Mouse (Mus musculus) layer of hippocampus, postnatal 25 days (tissue): ENCODE data around the gene Gm4969. TPM values are rescaled to one million over a fixed set of nuclear protein-coding genes. Genes with fewer than 3 reads are reported as not detected.
A peak's percentile ranks its signal among the peaks of the same experiment; 100 is the strongest.
"Not testable (repeated sequence)": the region's sequence is repeated elsewhere in the genome, so short reads cannot be mapped to it uniquely, and the experiment has no call there.

Experiments used
- DNase-seq, 2 experiments: peaks; one replicate each; pipeline ENCODE4 v3.0.0; 2022; ENCODE audit warnings: mixed read lengths in 2 of 2, low spot score in 1 of 2; ENCODE audit errors: extremely low spot score in 1 of 2
- total RNA-seq, 2 experiments: library from RNA; stranded (reverse); gene quantifications; 2 replicates each; pipeline ENCODE4 v1.2.3; 2021

Gene Gm4969
- total RNA-seq: under 1 TPM; 0.42 to 0.49 TPM

DNA sequence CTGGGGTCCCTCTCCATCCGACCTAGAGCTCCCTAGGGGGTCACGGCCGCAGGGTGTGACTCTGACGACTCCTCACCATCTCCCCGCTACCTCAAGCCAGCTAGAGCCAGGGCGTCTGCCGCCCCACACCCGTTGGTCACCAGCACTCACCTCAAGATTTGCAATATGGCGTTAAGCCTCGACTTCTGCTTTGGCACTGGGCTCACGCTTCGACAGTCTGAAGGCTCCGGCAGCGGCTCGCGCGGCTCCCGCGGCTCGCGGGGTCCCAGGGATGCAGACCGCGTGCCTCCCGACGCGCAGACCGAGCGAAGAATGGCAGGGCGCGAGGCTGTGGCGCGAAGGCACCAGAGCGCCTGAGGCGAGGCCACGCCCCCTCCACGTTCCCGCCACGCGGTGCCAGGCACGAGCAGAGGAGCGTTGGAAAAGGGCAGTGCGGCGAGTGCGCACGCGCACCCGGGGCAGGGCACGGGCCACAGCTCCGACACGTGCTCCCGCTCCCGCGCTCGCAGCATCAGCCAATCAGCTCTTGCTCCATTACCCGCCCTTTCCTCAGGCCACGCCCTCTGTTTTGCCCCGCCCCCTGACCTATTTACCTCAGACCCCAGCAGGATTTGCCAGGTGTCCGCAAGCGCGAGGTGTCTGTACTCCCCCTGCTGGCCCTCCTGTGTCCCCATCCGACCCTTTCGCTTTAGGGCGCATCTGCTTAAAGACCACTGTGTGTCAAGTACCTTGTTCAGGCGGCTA is at the start of gene Gm4969:
Gene Gm4969, minus strand, starts transcription at position 341 of the 744 bp plus-strand sequence.
- peak in 1 of 2 experiments; percentile 31 for DNase-seq

DNA sequence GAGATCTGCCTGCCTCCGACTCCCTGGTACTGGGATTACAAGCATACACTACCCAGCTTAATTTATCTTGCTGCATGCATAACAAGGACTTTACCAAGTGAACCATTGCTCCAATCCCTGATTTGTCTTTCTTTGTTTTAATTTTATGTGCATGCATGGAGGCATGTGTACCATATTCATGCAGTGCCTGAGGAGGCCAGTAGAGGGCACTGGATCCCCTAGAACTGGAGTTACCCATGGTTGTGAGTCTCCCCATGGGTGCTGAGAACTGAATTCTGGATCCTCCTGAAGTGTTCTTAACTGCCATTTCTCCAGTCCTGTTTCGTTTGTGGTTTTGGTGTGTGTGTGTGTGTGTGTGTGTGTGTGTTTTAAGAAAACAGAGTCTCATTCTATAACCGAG is 48.8 kb upstream of the Gm4969 start:
- no peak for DNase-seq

DNA sequence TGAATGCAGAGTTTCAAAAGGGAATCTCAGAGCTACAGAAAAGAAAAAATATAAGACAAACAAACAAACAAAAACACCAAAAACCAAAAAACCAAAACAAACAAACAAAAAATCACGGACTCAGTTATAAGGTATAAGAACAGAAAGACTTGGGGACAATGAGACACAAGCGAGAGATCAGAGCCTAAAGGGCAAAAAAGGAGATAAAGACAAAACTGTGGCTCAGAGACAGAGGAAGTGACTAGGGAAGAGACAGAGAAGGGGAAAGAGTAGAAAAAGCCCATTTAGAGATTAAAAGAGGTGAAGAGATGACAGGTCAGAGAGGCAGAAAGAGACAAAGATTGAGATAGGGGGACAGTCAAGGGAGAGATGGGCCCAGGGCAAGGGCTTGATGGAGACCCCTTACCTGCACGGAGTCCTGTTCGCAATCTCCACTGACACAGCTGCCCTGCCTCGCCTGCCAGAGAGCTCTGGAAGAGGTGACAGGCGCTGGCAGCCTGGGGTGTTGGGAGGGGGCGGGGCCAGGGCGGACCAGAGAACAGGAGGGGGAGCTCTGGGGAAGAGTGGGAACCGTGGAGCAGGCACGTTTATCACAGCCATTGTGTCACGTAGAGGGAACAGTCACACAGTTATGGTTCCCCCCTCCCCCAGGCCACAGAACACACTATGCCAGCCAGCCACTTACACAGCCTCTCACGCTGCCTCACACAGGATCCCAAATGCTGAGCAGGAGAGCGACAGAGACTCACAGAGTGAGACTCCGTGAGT is 47.7 kb upstream of the Gm4969 start, which contains the start of gene Gipr:
Gene Gipr, minus strand, starts transcription at position 472 of the 768 bp plus-strand sequence.
- DNase-seq: no peak

DNA sequence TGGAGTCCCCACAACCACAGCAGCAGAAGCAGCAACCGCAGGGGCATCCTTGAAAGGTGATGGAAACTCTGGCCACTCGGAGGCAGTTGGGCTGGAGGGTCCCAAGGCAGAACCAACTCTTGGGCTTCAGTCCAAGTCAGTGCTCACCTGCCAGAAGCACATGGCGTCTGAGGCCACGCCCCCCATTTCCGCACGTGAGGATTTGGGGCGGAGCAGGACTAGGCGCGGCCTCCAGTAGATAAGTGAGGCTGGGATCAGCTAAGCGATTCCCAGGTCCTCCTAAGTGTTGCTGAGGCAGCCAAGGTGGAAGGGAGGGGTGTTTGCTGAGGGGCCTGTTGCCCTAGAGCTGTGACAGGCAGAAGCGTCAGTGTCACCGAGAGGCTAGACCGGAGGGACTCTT is 46.8 kb upstream of the Gm4969 start:
- no peak for DNase-seq

DNA sequence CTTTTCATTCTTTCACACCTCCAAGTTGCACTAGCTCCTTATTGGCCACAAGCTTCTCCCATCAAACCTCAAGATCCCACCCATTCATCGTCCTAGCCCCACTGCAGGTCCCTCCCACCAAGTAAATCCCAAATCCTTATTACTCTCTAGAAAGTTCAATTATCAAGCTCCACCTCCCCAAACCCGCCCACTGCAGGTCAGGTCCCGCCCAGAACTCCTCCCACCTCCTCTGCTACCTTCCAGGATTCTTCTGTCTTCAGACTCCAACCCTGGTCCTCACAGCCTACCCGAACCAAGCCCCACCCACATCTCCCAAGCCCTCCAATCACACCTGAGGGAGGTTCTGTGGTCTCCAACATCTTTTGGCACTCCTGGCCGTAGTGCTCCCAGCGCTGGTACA is 46.0 kb upstream of the Gm4969 start:
- no peak for DNase-seq

DNA sequence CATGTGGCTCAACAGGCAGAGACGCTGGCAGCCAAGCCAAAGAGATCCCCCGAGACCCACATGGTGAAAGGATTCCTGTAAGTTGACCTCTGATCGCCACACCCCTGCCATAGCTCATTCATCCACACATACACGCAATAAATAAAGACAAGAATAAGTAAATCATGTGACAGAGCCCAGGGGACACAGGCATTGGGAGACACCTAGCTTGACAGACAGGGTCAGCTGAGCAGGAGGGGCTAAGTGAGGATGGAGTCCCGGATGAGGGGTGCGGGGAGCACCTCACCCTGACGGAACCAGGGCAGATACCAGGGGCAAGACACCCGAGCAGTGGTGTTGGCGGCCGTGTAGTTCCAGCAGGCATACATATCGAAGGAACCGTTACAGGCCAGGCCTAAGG is 45.6 kb upstream of the Gm4969 start:
- DNase-seq: no peak

DNA sequence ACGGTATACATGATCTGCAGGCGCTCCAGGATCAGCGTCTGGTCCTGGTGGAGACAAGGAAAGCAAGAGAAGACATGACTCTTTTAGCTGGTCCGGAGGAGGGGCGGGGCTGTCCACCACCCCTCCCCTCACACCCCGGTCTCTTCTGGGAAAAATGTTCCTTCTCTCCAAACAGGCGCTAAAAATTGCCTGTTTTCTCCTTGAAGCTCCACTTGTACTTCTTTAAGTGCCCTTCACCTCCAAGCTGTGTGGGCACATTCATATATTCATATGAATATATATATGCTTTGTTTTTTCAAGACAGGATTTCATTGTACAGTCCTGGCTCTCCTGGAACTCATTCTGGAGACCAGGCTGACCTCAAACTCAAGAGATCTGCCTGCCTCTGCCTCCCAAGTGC is 44.8 kb upstream of the Gm4969 start:
- no peak for DNase-seq

DNA sequence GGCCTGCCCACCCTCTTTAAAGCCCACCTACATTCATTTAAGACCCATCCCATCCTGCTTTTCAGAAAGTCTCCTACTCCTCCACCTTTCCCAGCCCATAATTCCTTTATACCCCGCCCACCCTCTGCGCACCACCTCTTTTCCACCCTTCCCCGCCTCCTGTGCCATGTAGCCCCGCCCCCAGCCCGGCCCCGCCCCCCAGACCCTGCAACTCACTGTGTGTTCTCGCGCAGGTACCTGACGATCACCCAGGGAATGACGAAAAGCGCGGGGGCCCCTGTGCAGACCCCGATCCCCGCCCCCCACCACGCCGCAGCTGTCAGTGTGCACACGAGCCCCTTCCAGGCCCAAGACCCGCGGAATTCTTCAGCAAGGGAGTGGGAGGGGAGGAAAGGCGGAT is 41.9 kb upstream of the Gm4969 start:
- no peak for DNase-seq

DNA sequence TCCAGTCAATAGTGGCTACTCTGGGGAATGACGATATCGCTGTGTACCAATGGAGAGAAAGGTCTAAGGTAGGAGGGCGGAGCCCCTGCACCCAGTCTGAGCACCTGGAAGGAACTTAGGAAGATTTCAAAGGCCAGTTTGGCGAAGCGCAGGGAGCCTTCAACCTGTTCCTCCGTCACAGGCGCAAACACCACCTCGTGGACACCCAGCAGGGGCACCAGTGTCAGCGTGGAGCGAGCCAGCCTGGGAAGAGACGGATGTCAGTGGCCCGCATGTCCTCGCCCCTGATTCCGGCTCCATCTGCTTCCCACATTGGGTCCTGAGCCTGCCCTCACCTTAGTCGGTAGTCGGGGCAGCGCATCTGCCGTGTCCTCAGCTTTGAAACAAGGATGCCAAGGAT is 41.2 kb upstream of the Gm4969 start:
- no peak for DNase-seq

DNA sequence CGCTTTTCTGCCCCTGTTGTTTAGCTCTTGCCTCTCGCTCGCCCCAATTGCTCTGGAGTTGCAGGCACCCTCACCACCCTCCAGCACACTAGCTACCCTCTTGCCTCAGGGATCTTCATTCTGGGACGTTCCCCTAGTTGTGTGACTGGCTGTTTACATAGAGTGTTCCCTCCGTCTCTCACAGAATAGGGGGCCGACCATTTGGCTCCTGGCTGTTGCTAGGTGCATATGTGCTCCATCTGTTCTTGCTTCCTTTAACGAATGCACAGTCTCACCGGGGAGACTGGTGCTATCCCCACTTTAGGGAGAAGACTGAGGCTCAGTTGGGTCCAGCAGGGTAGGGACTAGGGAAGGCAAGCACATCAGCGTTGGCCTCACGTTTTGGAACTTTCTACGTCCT is 40.4 kb upstream of the Gm4969 start:
- no peak for DNase-seq

DNA sequence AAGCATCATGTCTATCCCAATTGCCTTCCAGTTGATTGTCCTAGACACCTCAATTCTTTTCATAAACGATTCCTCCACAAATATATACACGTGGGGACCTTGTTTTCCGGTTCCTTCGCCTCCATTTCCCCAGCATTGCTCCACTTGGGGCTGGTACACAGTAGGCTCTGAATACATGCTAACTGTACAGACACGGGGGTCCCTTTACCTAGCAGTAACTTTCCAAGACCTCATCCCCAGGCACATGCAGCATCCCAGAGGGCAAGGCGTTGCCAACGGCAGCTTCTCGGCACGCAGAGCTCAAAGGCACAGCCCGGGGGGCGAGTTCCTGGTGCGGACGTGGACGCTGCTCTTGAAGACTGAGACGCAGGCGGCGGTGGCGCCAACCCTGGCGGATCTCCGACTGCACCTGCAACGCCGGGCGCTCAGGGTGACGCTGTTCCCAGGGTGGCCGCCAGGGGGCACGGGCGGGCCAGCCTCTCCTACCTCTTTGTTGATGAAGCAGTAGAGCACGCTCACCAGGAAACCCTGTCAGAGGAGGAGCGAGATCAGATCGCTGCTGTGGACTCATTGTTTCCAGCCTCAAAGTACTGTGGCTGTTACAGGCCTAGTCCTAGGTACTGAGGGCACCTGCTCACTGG is 39.1 kb upstream of the Gm4969 start:
- DNase-seq: peak; percentile 96 to 97

DNA sequence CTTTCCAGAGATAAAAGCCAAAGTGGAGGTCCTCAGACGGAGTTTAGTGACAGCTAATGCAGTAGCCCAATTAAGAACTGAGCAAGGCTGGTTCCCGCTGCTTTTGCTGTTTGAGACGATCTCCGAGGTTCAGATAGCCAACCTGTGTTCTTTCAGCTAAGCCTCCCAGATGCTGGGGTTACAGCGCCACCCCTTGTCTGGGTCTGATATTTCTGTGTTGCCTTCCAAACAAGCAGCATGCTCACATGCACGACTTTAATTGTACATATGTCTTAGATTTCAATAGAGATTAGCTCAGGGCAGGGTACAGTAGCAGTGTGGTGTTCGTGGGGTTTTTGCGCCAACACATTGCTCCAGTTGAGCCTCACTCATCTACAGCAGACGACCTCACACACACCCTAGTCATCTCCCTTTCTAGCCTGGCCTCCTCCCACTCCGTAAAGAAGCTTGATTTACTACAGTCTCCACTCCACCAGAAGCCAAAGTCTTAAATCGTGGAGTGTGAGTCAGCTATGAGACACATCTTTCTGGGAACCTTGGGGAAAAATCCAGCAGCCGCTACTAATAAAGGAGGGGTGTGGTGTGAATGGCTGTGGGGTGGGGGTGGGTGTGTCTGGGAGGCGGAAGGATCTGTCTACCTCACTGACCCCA is 37.8 kb upstream of the Gm4969 start:
- DNase-seq: no peak

DNA sequence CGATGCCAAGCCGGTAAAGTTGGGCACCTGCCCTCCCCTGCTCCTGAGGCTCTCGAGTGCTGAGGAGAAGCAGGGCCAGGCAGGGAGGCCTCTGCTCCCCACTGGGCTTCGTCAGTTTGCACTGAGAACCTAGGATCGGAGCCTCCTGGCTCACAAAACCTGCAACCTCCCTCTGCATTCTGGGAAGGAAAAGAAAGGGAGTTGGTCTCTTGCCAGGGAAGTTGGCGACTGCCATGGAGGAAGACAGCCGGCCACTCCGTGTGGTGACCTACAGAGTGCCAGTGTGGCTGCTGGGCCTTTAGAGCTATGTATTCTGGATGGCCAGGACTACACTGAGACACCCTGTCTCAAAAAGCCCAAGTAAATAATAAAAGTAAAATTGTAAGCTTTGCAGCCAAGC is 36.6 kb upstream of the Gm4969 start:
- no peak for DNase-seq

DNA sequence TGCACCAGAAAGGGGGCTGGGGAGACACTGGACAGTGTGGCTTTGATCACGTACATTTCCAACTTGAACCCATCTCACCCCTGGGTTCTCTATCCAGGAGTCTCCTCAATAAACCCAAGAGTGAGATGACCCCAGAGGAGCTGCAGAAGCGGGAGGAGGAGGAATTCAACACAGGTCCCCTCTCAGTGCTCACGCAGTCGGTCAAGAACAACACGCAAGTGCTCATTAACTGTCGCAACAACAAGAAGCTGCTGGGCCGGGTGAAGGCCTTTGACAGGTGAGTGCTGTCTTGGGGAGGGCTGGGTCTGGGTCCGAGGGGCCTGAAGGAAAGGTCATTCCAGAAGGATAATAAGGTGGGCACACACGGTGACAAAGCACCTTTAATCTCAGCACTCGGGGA is 33.0 kb upstream of the Gm4969 start:
- DNase-seq: not testable (repeated sequence)

DNA sequence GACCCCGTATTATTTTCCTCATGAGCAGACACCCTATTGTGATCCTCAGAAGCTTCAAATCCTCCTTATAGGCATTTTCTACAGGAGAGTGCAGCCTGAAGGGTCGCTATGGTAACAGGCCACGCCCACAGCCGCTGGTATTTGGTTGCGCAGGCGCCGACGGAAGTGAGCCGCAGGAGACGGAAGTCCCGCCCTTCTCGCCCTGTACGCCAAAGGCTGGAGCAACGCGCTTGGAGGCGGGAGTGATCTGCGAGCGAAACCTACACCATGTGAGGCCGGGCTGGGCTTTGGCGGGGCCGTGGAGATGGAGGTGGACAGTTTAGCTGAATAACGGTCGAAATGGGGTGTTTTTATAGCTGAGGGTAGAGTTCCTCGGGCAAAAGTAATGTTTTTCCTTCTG is 31.5 kb upstream of the Gm4969 start, which contains the start of gene Snrpd2:
Gene Snrpd2, plus strand, starts transcription at position 97 of the 400 bp plus-strand sequence.
- peak; percentile 92 to 96 for DNase-seq

DNA sequence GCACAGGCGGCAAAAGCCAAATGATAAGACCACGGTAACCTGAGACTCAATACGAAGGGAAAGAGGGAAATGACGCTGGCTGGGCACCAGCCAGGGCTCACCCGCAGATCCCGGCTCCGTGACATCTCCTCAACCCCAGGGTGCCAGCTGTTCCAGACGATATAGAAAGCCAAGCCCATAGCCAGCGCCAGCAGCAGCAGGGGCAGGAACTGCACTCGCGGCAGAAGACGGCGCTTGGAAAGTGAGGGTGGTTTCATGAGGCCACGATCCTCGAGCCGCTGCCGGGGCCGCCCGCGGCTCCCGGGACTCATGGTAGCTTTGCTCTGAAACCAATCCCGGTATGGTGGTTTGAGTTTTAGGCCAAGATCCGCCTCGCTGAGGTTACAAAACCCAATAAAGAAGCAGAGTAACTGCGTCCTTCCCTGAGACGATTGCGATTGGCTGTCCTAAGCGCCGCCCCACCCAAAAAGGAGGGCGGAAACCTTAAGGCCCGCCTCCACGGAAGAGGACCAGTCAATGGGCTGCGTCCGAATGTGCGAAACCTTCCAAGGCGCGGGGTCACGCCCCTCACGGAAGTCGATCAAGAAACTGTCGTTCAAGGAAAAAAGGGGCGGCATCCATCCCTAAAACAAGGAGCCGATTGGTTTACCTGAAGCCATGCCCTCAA is 30.8 kb upstream of the Gm4969 start, which contains the start of gene Qpctl:
Gene Qpctl, minus strand, starts transcription at position 417 of the 667 bp plus-strand sequence.
- DNase-seq: peak; percentile 84

DNA sequence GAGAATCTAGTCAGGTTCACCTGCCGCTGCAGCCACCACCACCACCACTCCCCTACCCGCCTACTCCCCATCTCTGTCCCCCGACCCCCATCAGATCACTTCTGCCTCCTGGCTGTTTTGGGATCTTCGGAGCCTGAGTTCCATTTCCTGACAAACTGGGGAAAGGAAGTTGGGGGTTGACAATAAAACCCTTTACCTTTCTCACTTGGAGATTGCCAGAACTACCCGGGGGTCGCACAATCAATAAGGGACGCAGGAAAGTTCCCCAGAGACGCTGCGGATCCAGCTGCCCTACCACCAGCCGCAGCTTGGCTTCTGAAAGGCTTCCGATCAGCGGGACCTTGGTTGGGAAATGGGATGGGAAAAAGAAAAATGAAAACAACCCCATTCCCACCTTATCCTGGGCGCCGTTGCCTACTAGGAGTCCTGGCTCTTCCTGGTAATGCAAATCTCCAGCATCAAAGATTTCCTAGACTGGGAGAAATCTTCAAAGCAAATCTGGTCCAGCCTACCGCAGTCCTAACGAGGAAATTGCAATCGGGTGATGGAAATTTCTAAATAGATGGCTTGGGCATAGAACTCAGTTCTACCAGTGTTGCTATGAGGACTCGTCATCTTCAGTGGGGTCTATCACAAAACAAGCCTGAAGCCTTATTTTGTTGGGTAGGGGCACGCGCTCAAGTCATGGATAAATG is 30.2 kb upstream of the Gm4969 start:
- DNase-seq: no peak

DNA sequence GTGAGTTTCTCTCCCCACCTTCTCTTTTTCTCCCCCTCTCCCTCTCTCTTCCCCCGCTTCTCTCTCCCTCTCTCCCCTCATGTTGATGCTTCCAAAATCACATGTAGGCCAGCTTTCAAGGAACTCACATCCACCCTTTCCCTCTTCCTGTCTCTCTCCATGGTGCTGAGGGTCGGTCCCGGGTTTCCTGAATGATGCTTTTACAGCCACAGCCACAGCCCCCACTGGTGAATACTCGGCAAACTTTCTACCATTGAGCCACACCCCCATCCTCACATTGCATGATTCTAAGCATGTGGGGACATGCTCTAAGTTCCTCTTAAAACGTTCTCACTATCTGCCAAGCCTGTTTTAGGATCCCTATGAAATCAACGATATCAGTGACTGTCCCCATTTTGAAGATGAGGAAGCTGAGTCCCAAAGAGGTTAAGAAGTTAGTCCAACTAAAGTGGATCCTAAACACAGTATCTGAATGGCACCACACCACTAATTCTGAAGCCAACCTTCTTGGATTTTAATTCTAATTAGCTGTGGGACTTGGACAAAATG is 29.4 kb upstream of the Gm4969 start:
- DNase-seq: no peak

DNA sequence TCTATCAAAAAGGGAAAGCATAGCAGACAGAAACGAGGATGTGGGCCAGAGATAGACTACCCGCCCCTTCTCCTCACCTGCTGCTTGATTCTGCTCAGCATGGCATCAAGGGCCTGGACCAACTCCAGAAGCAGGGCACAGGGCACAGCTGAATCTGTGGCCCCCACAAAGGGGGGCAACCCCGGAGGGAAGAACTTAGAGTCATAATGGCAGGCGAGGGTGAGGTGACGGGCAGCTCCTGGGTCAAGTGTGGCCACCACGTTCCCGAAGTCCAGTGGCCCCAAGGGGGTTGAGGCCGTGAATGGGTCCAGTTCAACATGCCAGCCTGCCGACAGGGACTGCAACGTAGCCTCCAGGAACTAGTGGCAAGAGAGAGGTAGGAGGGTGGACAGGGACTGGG is 28.6 kb upstream of the Gm4969 start:
- DNase-seq: no peak
